Mouse (Mus musculus) bone marrow, adult 2 months (tissue): ENCODE measurements at regions not wholly inside any gene's neighbourhood (a gene's known extent, or its start where the extent isn't known, plus 50 kb on each side); places are given as distances from the start of the nearest gene placed in this dataset.

Experiments used
- CTCF ChIP-seq: fragments of 200-500 bp; IDR thresholded peaks from 2 replicates; pipeline ENCODE4 v1.5.1; 2011; ENCODE audit warnings: low read length, control low read depth; ENCODE audit not compliant: control insufficient read depth, insufficient read depth
- POLR2A ChIP-seq: fragments of 200-500 bp; IDR thresholded peaks from 2 replicates; pipeline ENCODE4 v1.6.1; 2011; ENCODE audit warnings: low read depth, mild to moderate bottlenecking, control low read depth, low read length, borderline replicate concordance; ENCODE audit not compliant: control insufficient read depth

DNA sequence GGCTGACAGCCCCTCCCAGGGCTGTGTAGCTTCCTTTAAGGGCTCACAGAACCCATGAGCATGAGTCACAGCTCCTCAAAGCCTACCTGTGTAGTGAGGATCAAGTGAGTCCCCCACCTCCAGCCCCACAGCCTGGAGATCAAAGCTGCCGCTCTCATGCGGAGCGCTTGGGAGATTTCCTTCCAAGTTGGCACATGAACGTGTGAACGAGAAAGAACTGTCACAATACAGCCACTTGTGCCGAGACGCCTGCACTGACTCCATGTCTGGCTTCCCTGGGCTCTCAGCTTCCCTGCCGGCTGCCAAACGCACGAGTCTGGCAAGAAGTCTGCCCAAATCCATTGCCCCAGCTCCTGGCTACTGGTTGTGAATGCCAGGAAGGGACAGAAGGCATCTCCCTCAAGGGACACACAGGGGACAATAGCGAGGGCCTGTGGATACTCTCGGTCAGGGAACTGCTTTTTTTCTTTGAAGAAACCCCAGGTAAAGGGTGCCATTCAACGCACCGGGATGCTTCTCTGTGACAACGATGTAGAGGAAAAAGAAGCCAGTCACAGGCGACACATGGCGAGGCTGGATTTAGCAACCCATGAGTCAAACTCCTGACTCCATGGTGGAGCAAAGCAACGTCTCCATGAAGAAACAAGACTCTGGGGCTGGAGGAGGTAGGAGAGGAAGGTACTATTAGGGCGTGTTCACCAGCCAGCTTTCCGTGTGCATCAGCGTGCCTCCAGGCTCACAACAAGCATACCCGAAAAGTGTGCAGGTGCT lies 410.2 kb downstream of the Sox9 start:
- TF ChIP-seq CTCF (no peak), POLR2A (no peak)
